Mouse (Mus musculus) lung, postnatal 0 days (tissue): ENCODE results near the gene Romo1. TPM values are rescaled to one million over a fixed set of nuclear protein-coding genes. Genes with fewer than 3 reads are reported as not detected.
"Not testable (repeated sequence)": the region's sequence is repeated elsewhere in the genome, so short reads cannot be mapped to it uniquely, and the experiment has no call there.

Experiments used
- ATAC-seq: fragments of 200-750 bp; cut with Nextera tagmentation; 2 replicates; pipeline ENCODE4 v1.8.0; 2017; ENCODE audit warnings: moderate library complexity
- DNase-seq: peaks from one replicate; pipeline ENCODE4 v3.0.0-alpha.2; 2016; ENCODE audit warnings: low spot score
- H3K27ac ChIP-seq: fragments of 300-500 bp; sonication (generic); 2 replicates; pipeline ENCODE4 v1.5.1; 2014; ENCODE audit warnings: antibody characterized with exemption, mild to moderate bottlenecking, low read length, mixed read lengths
- H3K27me3 ChIP-seq: fragments of 300-500 bp; sonication (generic); replicated peaks from 2 replicates; pipeline ENCODE4 v1.6.1; 2014; ENCODE audit warnings: low read length, mixed read lengths; ENCODE audit not compliant: insufficient read depth
- H3K36me3 ChIP-seq: fragments of 300-500 bp; sonication (generic); 2 replicates; pipeline ENCODE4 v1.6.1; 2014; ENCODE audit warnings: low read length, mixed read lengths; ENCODE audit not compliant: insufficient read depth
- H3K4me1 ChIP-seq: fragments of 300-500 bp; sonication (generic); 2 replicates; pipeline ENCODE4 v1.6.1; 2014; ENCODE audit warnings: antibody characterized with exemption, low read depth, low read length, mixed read lengths; ENCODE audit not compliant: insufficient read depth
- H3K4me2 ChIP-seq: fragments of 300-500 bp; sonication (generic); replicated peaks from 2 replicates; pipeline ENCODE4 v1.6.1; 2014; ENCODE audit warnings: low read depth, mild to moderate bottlenecking, low read length, moderate library complexity, mixed read lengths
- H3K4me3 ChIP-seq: fragments of 300-500 bp; sonication (generic); 2 replicates; pipeline ENCODE4 v1.5.1; 2014; ENCODE audit warnings: low read depth, low read length
- H3K9ac ChIP-seq: fragments of 300-500 bp; sonication (generic); replicated peaks from 2 replicates; pipeline ENCODE4 v1.6.1; 2014; ENCODE audit warnings: low read depth, mild to moderate bottlenecking
- H3K9me3 ChIP-seq: fragments of 300-500 bp; sonication (generic); 2 replicates; pipeline ENCODE4 v1.6.1; 2016; ENCODE audit warnings: low read length, mixed read lengths
- CTCF ChIP-seq: IDR thresholded peaks from 2 replicates; pipeline ENCODE4 v1.5.1; 2016; ENCODE audit warnings: antibody characterized with exemption, mild to moderate bottlenecking
- EP300 ChIP-seq: IDR thresholded peaks from 2 replicates; pipeline ENCODE4 v1.6.1; 2016; ENCODE audit warnings: antibody characterized with exemption, mild to moderate bottlenecking, control low read depth
- WGBS: fragments of 180-500 bp; shearing (Covaris S2); extraction: QIAGEN DNeasy Blood & Tissue Kit; methylation state at CpG from one replicate; pipeline ENCODE4 v1.1.7; 2014; 5-methylcytosine and 5-hydroxymethylcytosine counted together
- polyA plus RNA-seq: library from polyadenylated mRNA; unstranded; fragments of >200 nt; fragmentation: Nextera tagmentation; extraction: Ambion mirVana; gene quantifications from 2 replicates; pipeline ENCODE4 v1.2.1, GENCODE M21; 2015

Romo1 gene
- polyA plus RNA-seq, 1 experiment from 2014 or later: 344 TPM

DNA sequence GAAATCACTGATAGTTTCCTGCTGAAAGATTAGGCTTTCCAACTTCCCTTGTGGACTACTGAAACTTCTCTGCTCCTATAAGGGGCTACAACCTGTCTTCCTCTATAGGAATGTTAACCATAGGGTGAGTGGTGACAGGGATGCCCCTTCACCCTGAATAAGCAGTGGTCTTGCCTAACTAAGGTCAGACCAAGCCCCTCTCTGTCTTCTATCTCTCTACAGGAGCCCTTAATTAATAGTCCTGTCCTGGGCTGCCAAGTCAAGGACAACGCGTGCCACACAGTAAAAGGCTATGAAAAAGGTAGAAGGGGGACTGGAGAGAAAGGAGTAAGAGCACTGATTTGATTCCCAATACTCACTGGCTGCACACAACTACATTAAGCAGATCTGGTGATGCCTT lies 37.8 kb downstream of the Romo1 start:
- 0 out of 2 replicates have a peak, but pooled peaks cover 9% of the 10 kb centered on the region for H3K36me3 ChIP-seq
- no peak overlapping the region for H3K27ac ChIP-seq
- ATAC-seq: no peak

GRCm38 (mm10) chr2:156189241-156189640 lies 45.4 kb downstream of the Romo1 start:
- ATAC-seq, H3K4me3 ChIP-seq, H3K27me3 ChIP-seq, H3K9me3 ChIP-seq, H3K27ac ChIP-seq, H3K9ac ChIP-seq, H3K4me2 ChIP-seq, DNase-seq, H3K36me3 ChIP-seq, H3K4me1 ChIP-seq: not testable (repeated sequence)
- 53% methylated on average over 7 of the region's 7 CpGs for WGBS

More for the DNA sequence above, 37.8 kb downstream of the Romo1 start:
- TF ChIP-seq EP300 (no peak), CTCF (no peak)
- no peaks in the 10 kb centered on the region for H3K9me3 ChIP-seq
- no peak overlapping the region for H3K4me3 ChIP-seq
- 80% methylated on average over 2 of the region's 2 CpGs for WGBS
- no peak overlapping the region for H3K9ac ChIP-seq
- no peaks in the 10 kb centered on the region for H3K27me3 ChIP-seq
- H3K4me1 ChIP-seq: peaks cover 9% of the 10 kb centered on the region; the same call in 1 of the 2 replicates
- DNase-seq: no peak
- H3K4me2 ChIP-seq: no peak overlapping the region

GRCm38 (mm10) chr2:156190004-156190896 lies 46.4 kb downstream of the Romo1 start:
- no peak overlapping the region for H3K4me3 ChIP-seq
- whole genome bisulfite sequencing: 69% methylated on average over 14 of the region's 14 CpGs
- TF ChIP-seq CTCF: no peak
- TF ChIP-seq EP300: no peak
- H3K36me3 ChIP-seq: no peaks in the 10 kb centered on the region
- no peak overlapping the region for H3K9ac ChIP-seq
- ATAC-seq (peak; percentile 30), DNase-seq (no peak)
- no peaks in the 10 kb centered on the region for H3K9me3 ChIP-seq
- no peaks in the 10 kb centered on the region for H3K27me3 ChIP-seq
- H3K4me2 ChIP-seq: no peak overlapping the region
- H3K27ac ChIP-seq: no peak overlapping the region
- H3K4me1 ChIP-seq: no peaks in the 10 kb centered on the region

- H3K27me3 ChIP-seq: no peaks in the 10 kb centered on the region
- DNase-seq: no peak
- no peak overlapping the region for H3K27ac ChIP-seq
- no peak overlapping the region for H3K9ac ChIP-seq
- H3K9me3 ChIP-seq: no peaks in the 10 kb centered on the region
- no peak overlapping the region for H3K4me3 ChIP-seq
- no peaks in the 10 kb centered on the region for H3K36me3 ChIP-seq
- WGBS: 78% methylated on average over 2 of the region's 2 CpGs
- ATAC-seq: no peak
- H3K4me2 ChIP-seq: no peak overlapping the region
- no peaks in the 10 kb centered on the region for H3K4me1 ChIP-seq
- TF ChIP-seq EP300: no peak
- TF ChIP-seq CTCF: peak; percentile 23; the same call in 1 of the 2 replicates
These were observed 47.7 kb downstream of the Romo1 start for GRCm38 (mm10) chr2:156191540-156191939.

GRCm38 (mm10) chr2:156192068-156192467 lies 48.2 kb downstream of the Romo1 start:
- 86% methylated on average over 2 of the region's 2 CpGs for WGBS
- Histone ChIP-seq H3K9ac (no peak overlapping the region), H3K4me2 (no peak overlapping the region), H3K36me3 (no peaks in the 10 kb centered on the region), H3K4me1 (no peaks in the 10 kb centered on the region), H3K4me3 (no peak overlapping the region), H3K27ac (no peak overlapping the region), H3K9me3 (no peaks in the 10 kb centered on the region), H3K27me3 (no peaks in the 10 kb centered on the region)
- DNase-seq (no peak), ATAC-seq (no peak)
- TF ChIP-seq CTCF: no peak
- no peak for TF ChIP-seq EP300

GRCm38 (mm10) chr2:156193066-156193862 lies 49.4 kb downstream of the Romo1 start:
- H3K9ac ChIP-seq: no peak overlapping the region
- ATAC-seq (no peak), DNase-seq (no peak)
- H3K27me3 ChIP-seq: no peaks in the 10 kb centered on the region
- H3K4me1 ChIP-seq: peaks cover 4% of the 10 kb centered on the region; the same call in 1 of the 2 replicates
- no peak for TF ChIP-seq CTCF
- no peak for TF ChIP-seq EP300
- no peaks in the 10 kb centered on the region for H3K36me3 ChIP-seq
- H3K4me2 ChIP-seq: no peak overlapping the region
- 79% methylated on average over 3 of the region's 3 CpGs for WGBS
- H3K4me3 ChIP-seq: no peak overlapping the region
- H3K27ac ChIP-seq: no peak overlapping the region
- H3K9me3 ChIP-seq: no peaks in the 10 kb centered on the region
